Mouse (Mus musculus): ENCODE data around the gene Otulin.

Otulin gene

GRCm38 (mm10) chr15:27498078-27498477, 132.4 kb downstream of the Otulin start:
- no peak for DNase-seq

- DNase-seq = no peak
Observed at GRCm38 (mm10) chr15:27497300-27497997, 133.0 kb downstream of the Otulin start.

GRCm38 (mm10) chr15:27496596-27497299, 133.7 kb downstream of the Otulin start:
- DNase-seq = no peak

GRCm38 (mm10) chr15:27495981-27496401, 134.5 kb downstream of the Otulin start:
- DNase-seq = no peak

GRCm38 (mm10) chr15:27493516-27493915, 137.0 kb downstream of the Otulin start:
- no peak for DNase-seq

- no peak for DNase-seq
Observed at GRCm38 (mm10) chr15:27492734-27493133, 137.8 kb downstream of the Otulin start.
